Mouse (Mus musculus) kidney, embryonic 15.5 days (tissue): ENCODE measurements at regions not wholly inside any gene's neighbourhood (a gene's known extent, or its start where the extent isn't known, plus 50 kb on each side); places are given as distances from the start of the nearest gene placed in this dataset.
"Not testable (repeated sequence)": the region's sequence is repeated elsewhere in the genome, so short reads cannot be mapped to it uniquely, and the experiment has no call there.

ENCODE experiments used
- ATAC-seq: fragments of 200-750 bp; cut with Nextera tagmentation; replicated peaks from 2 replicates; pipeline ENCODE4 v1.8.0; 2017; ENCODE audit warnings: moderate TSS enrichment; ENCODE audit not compliant: low FRiP score
- H3K27ac ChIP-seq: fragments of 300-500 bp; sonication (generic); 2 replicates; pipeline ENCODE4 v1.5.1; 2015; ENCODE audit warnings: mild to moderate bottlenecking, inconsistent platforms
- H3K27me3 ChIP-seq: fragments of 300-500 bp; sonication (generic); 2 replicates; pipeline ENCODE4 v1.6.1; 2015; ENCODE audit warnings: inconsistent platforms
- H3K36me3 ChIP-seq: fragments of 300-500 bp; sonication (generic); 2 replicates; pipeline ENCODE4 v1.6.1; 2015; ENCODE audit warnings: inconsistent platforms
- H3K4me1 ChIP-seq: fragments of 300-500 bp; sonication (generic); 2 replicates; pipeline ENCODE4 v1.6.1; 2015; ENCODE audit warnings: inconsistent platforms
- H3K4me2 ChIP-seq: fragments of 300-500 bp; sonication (generic); 2 replicates; pipeline ENCODE4 v1.6.1; 2015; ENCODE audit warnings: moderate library complexity, mild to moderate bottlenecking, inconsistent platforms
- H3K4me3 ChIP-seq: fragments of 300-500 bp; sonication (generic); replicated peaks from 2 replicates; pipeline ENCODE4 v1.5.1; 2015; ENCODE audit warnings: mild to moderate bottlenecking, inconsistent platforms
- H3K9ac ChIP-seq: fragments of 300-500 bp; sonication (generic); 2 replicates; pipeline ENCODE4 v1.6.1; 2015; ENCODE audit warnings: mild to moderate bottlenecking, inconsistent platforms
- H3K9me3 ChIP-seq: fragments of 300-500 bp; sonication (generic); replicated peaks from 2 replicates; pipeline ENCODE4 v1.6.1; 2016; ENCODE audit warnings: inconsistent platforms
- WGBS: fragments of 180-500 bp; shearing (Covaris S2); methylation state at CpG from one replicate; pipeline ENCODE4 v1.1.7; 2015; ENCODE audit warnings: mixed read lengths; 5-methylcytosine and 5-hydroxymethylcytosine counted together

- H3K36me3 ChIP-seq: no peaks in the 10 kb centered on the region
- H3K9ac ChIP-seq: no peak overlapping the region
- no peak overlapping the region for H3K4me2 ChIP-seq
- H3K4me1 ChIP-seq: no peaks in the 10 kb centered on the region
- 64% methylated on average over 7 of the region's 7 CpGs for WGBS
- no peak overlapping the region for H3K4me3 ChIP-seq
- no peak overlapping the region for H3K27ac ChIP-seq
- no peaks in the 10 kb centered on the region for H3K27me3 ChIP-seq
- no peaks in the 10 kb centered on the region for H3K9me3 ChIP-seq
- no peak for ATAC-seq
These were observed 240.7 kb downstream of the Lpin1 start for GRCm38 (mm10) chr12:16370061-16370460.

- H3K9me3 ChIP-seq: peaks cover 10% of the 10 kb centered on the region; the same call in 1 of the 2 replicates
- no peaks in the 10 kb centered on the region for H3K27me3 ChIP-seq
- H3K36me3 ChIP-seq: no peaks in the 10 kb centered on the region
- no peak overlapping the region for H3K9ac ChIP-seq
- H3K4me1 ChIP-seq: no peaks in the 10 kb centered on the region
- H3K4me2 ChIP-seq: no peak overlapping the region
- no peak overlapping the region for H3K27ac ChIP-seq
- H3K4me3 ChIP-seq: no peak overlapping the region
- ATAC-seq: no peak
These were observed 248.4 kb downstream of the Lpin1 start for GRCm38 (mm10) chr12:16362341-16362740.

- 39% methylated on average over 1 of the region's 1 CpGs for WGBS
- no peak for ATAC-seq
- no peak overlapping the region for H3K9ac ChIP-seq
- no peak overlapping the region for H3K27ac ChIP-seq
- H3K4me2 ChIP-seq: no peak overlapping the region
- H3K27me3 ChIP-seq: no peaks in the 10 kb centered on the region
- peaks cover 12% of the 10 kb centered on the region; the same call in 1 of the 2 replicates for H3K9me3 ChIP-seq
- H3K36me3 ChIP-seq: no peaks in the 10 kb centered on the region
- no peak overlapping the region for H3K4me3 ChIP-seq
- H3K4me1 ChIP-seq: no peaks in the 10 kb centered on the region
These were observed 251.9 kb downstream of the Lpin1 start for GRCm38 (mm10) chr12:16358831-16359230.

GRCm38 (mm10) chr12:16354711-16355110 is 256.1 kb downstream of the Lpin1 start:
- no peak overlapping the region for H3K27ac ChIP-seq

GRCm38 (mm10) chr12:16351751-16352150 is 259.0 kb downstream of the Lpin1 start:
- H3K4me3 ChIP-seq: no peak overlapping the region
- no peak overlapping the region for H3K4me2 ChIP-seq
- 0 out of 2 replicates have a peak, but pooled peaks cover 3% of the 10 kb centered on the region for H3K9me3 ChIP-seq
- H3K27ac ChIP-seq: no peak overlapping the region
- ATAC-seq: no peak
- H3K27me3 ChIP-seq: no peaks in the 10 kb centered on the region
- no peak overlapping the region for H3K9ac ChIP-seq
- H3K4me1 ChIP-seq: no peaks in the 10 kb centered on the region
- H3K36me3 ChIP-seq: no peaks in the 10 kb centered on the region

More at GRCm38 (mm10) chr12:16354711-16355110, 256.1 kb downstream of the Lpin1 start:
- Histone ChIP-seq H3K9ac (no peak overlapping the region), H3K4me1 (no peaks in the 10 kb centered on the region), H3K4me3 (no peak overlapping the region), H3K9me3 (0 out of 2 replicates have a peak, but pooled peaks cover 3% of the 10 kb centered on the region), H3K27me3 (no peaks in the 10 kb centered on the region), H3K4me2 (no peak overlapping the region), H3K36me3 (no peaks in the 10 kb centered on the region)
- 87% methylated on average over 1 of the region's 1 CpGs for WGBS
- ATAC-seq: no peak

GRCm38 (mm10) chr12:16349310-16349709 is 261.5 kb downstream of the Lpin1 start:
- ATAC-seq: no peak

GRCm38 (mm10) chr12:16344021-16344420 is 266.7 kb downstream of the Lpin1 start:
- no peaks in the 10 kb centered on the region for H3K4me1 ChIP-seq
- no peak for ATAC-seq
- H3K4me2 ChIP-seq: no peak overlapping the region
- H3K4me3 ChIP-seq: no peak overlapping the region
- H3K9ac ChIP-seq: no peak overlapping the region
- WGBS: 83% methylated on average over 3 of the region's 3 CpGs
- H3K27ac ChIP-seq: no peak overlapping the region
- H3K27me3 ChIP-seq: no peaks in the 10 kb centered on the region
- no peaks in the 10 kb centered on the region for H3K9me3 ChIP-seq
- no peaks in the 10 kb centered on the region for H3K36me3 ChIP-seq

More at GRCm38 (mm10) chr12:16349310-16349709, 261.5 kb downstream of the Lpin1 start:
- Histone ChIP-seq H3K4me1 (no peaks in the 10 kb centered on the region), H3K9me3 (0 out of 2 replicates have a peak, but pooled peaks cover 3% of the 10 kb centered on the region), H3K4me3 (no peak overlapping the region), H3K9ac (no peak overlapping the region), H3K27ac (no peak overlapping the region), H3K27me3 (no peaks in the 10 kb centered on the region), H3K4me2 (no peak overlapping the region), H3K36me3 (no peaks in the 10 kb centered on the region)

GRCm38 (mm10) chr12:16342030-16342429 is 268.7 kb downstream of the Lpin1 start:
- not testable (repeated sequence) for H3K4me3 ChIP-seq, H3K4me1 ChIP-seq, ATAC-seq, H3K9ac ChIP-seq, H3K9me3 ChIP-seq, H3K36me3 ChIP-seq, H3K4me2 ChIP-seq, H3K27me3 ChIP-seq, H3K27ac ChIP-seq
- WGBS: 47% methylated on average over 2 of the region's 2 CpGs

- no peak overlapping the region for H3K4me2 ChIP-seq
- no peak overlapping the region for H3K4me3 ChIP-seq
- no peaks in the 10 kb centered on the region for H3K36me3 ChIP-seq
- ATAC-seq: no peak
- 93% methylated on average over 3 of the region's 3 CpGs for WGBS
- no peaks in the 10 kb centered on the region for H3K4me1 ChIP-seq
- H3K27me3 ChIP-seq: no peaks in the 10 kb centered on the region
- no peak overlapping the region for H3K9ac ChIP-seq
- H3K27ac ChIP-seq: no peak overlapping the region
- H3K9me3 ChIP-seq: no peaks in the 10 kb centered on the region
These were observed 279.3 kb downstream of the Lpin1 start for GRCm38 (mm10) chr12:16331456-16331855.

- Histone ChIP-seq H3K4me1 (no peaks in the 10 kb centered on the region), H3K4me3 (no peak overlapping the region), H3K4me2 (no peak overlapping the region), H3K36me3 (no peaks in the 10 kb centered on the region), H3K9me3 (no peaks in the 10 kb centered on the region), H3K27ac (no peak overlapping the region), H3K9ac (no peak overlapping the region), H3K27me3 (no peaks in the 10 kb centered on the region)
- WGBS: 70% methylated on average over 2 of the region's 2 CpGs
- no peak for ATAC-seq
These were observed 281.6 kb downstream of the Lpin1 start for GRCm38 (mm10) chr12:16329129-16329528.

- Histone ChIP-seq H3K9me3 (no peaks in the 10 kb centered on the region), H3K36me3 (no peaks in the 10 kb centered on the region)
These were observed 290.0 kb downstream of the Lpin1 start for GRCm38 (mm10) chr12:16320536-16321402.

GRCm38 (mm10) chr12:16308101-16308500 is 302.7 kb downstream of the Lpin1 start:
- no peaks in the 10 kb centered on the region for H3K9me3 ChIP-seq
- no peak for ATAC-seq
- no peaks in the 10 kb centered on the region for H3K27me3 ChIP-seq
- H3K4me3 ChIP-seq: no peak overlapping the region
- H3K36me3 ChIP-seq: no peaks in the 10 kb centered on the region
- 84% methylated on average over 3 of the region's 3 CpGs for WGBS
- H3K9ac ChIP-seq: no peak overlapping the region
- no peak overlapping the region for H3K27ac ChIP-seq
- H3K4me1 ChIP-seq: no peaks in the 10 kb centered on the region
- H3K4me2 ChIP-seq: no peak overlapping the region

More at GRCm38 (mm10) chr12:16320536-16321402, 290.0 kb downstream of the Lpin1 start:
- Histone ChIP-seq H3K27ac (no peak overlapping the region), H3K4me3 (no peak overlapping the region), H3K4me1 (no peaks in the 10 kb centered on the region), H3K27me3 (no peaks in the 10 kb centered on the region), H3K9ac (no peak overlapping the region), H3K4me2 (no peak overlapping the region)
- 52% methylated on average over 9 of the region's 9 CpGs for WGBS
- no peak for ATAC-seq
